Mouse (Mus musculus) spleen, adult 2 months (tissue): ENCODE results near the gene Ttc39d. TPM values are rescaled to one million over a fixed set of nuclear protein-coding genes. Genes with fewer than 3 reads are reported as not detected.
"Not testable (repeated sequence)": the region's sequence is repeated elsewhere in the genome, so short reads cannot be mapped to it uniquely, and the experiment has no call there.

Experiments
- DNase-seq, 2 experiments: peaks; one replicate each; pipeline versions ENCODE4 v3.0.0 to v3.0.0-alpha.2; 2012 to 2021; ENCODE audit warnings: low spot score in 2 of 2, low read depth in 1 of 2
- H3K27ac ChIP-seq: fragments of 200-500 bp; 2 replicates; pipeline ENCODE4 v1.5.1; 2012; ENCODE audit warnings: low read length, inconsistent platforms; ENCODE audit not compliant: insufficient read depth
- H3K27me3 ChIP-seq: fragments of 200-500 bp; 2 replicates; pipeline ENCODE4 v1.6.1; 2012; ENCODE audit warnings: mild to moderate bottlenecking, moderate library complexity, low read length, inconsistent platforms; ENCODE audit not compliant: control insufficient read depth, insufficient read depth
- H3K36me3 ChIP-seq: fragments of 200-500 bp; 2 replicates; pipeline ENCODE4 v1.6.1; 2012; ENCODE audit warnings: mild to moderate bottlenecking, low read length, inconsistent platforms; ENCODE audit not compliant: control insufficient read depth, insufficient read depth
- H3K4me1 ChIP-seq: fragments of 200-500 bp; 2 replicates; pipeline ENCODE4 v1.6.1; 2011; ENCODE audit warnings: inconsistent platforms; ENCODE audit not compliant: control insufficient read depth, insufficient read depth, insufficient read length
- H3K4me3 ChIP-seq: fragments of 200-500 bp; 2 replicates; pipeline ENCODE4 v1.5.1; 2011; ENCODE audit warnings: mild to moderate bottlenecking, inconsistent platforms; ENCODE audit not compliant: insufficient read depth, insufficient read length; ENCODE audit errors: extremely low read depth
- CTCF ChIP-seq: fragments of 200-500 bp; IDR thresholded peaks from 2 replicates; pipeline ENCODE4 v1.5.1; 2011; ENCODE audit warnings: mild to moderate bottlenecking, inconsistent platforms; ENCODE audit not compliant: insufficient read depth, insufficient read length, insufficient replicate concordance; ENCODE audit errors: extremely low read depth
- POLR2A ChIP-seq: fragments of 200-500 bp; IDR thresholded peaks from 2 replicates; pipeline ENCODE4 v1.6.1; 2011; ENCODE audit warnings: low read depth, low read length, inconsistent platforms
- WGBS: fragments of 180-500 bp; shearing (Covaris S2); methylation state at CpG from one replicate; pipeline ENCODE4 v1.1.7; 2018; 5-methylcytosine and 5-hydroxymethylcytosine counted together
- polyA plus RNA-seq: library from polyadenylated mRNA; depleted of rRNA; stranded (reverse); fragments of >200 nt; gene quantifications from 2 replicates; pipeline ENCODE4 v1.2.3, GENCODE M21; 2012

The Ttc39d gene
- polyA plus RNA-seq, 1 experiment: not detected

DNA sequence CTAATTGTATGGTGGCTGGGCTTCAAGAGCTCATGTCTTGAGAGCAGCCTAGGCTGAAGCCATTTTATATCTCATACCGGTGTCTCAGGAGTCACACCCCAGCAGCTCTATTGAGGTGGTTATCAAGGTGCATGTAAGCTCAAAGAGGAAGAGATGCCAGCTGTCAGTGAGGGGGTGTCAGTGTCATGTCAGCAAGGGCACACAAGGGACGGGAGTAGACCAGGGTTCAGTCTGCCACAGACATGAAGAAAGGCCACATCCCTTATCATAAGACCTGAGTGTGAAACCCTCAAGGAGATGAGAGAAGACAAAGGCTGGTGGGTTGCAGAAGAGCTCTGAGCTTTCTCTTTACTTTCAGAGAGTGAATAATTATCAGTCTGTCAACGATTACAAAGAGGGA lies 33.1 kb upstream of the Ttc39d start:
- Histone ChIP-seq H3K4me1 (peaks cover 8% of the 10 kb centered on the region; the same call in 1 of the 2 replicates), H3K27ac (no peak overlapping the region), H3K4me3 (no peak overlapping the region), H3K36me3 (no peaks in the 10 kb centered on the region), H3K27me3 (no peaks in the 10 kb centered on the region)
- peak in 1 of 2 experiments; percentile 27 for DNase-seq
- 36% methylated on average over 3 of the region's 3 CpGs for WGBS
- TF ChIP-seq CTCF: no peak
- TF ChIP-seq POLR2A: no peak

DNA sequence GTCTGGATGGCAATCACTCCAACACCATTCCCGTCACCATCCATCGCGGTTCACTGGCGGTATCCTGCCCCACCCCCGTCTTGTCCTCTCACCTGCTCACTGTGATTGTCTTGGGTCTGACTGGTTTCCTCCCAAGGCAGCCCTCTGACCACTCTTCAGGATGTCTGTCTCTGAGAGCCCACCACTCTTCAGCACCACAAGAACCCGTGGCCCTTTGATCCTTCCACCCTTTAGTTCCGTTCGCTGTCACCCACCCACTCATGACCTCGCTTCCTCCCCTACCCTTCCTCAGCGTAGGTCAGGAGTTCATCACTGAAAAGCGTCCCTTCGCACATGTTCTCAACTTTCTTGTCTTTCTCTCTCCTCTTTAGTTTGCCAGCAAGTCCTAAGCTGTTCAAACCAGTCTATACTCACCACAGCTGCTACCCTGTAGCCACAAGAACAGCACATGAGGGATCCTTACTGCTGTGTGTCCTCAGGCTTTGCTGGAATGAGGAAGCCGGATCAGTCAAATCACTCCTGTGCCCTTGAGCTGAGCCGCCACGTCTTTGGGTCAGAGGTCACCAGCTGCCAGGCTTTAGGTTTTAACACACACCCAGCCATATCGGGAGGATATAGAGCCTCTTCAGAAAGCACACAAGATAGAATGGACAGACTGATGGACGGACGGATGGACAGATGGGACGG lies 32.4 kb upstream of the Ttc39d start:
- TF ChIP-seq POLR2A: no peak
- TF ChIP-seq CTCF: no peak
- peak in 1 of 2 experiments; percentile 10 for DNase-seq
- Histone ChIP-seq H3K4me1 (peaks cover 8% of the 10 kb centered on the region; the same call in 1 of the 2 replicates), H3K36me3 (no peaks in the 10 kb centered on the region), H3K27ac (peak overlapping the region; percentile 19), H3K4me3 (peak overlapping the region; percentile 35), H3K27me3 (no peaks in the 10 kb centered on the region)
- WGBS: 38% methylated on average over 19 of the region's 19 CpGs

DNA sequence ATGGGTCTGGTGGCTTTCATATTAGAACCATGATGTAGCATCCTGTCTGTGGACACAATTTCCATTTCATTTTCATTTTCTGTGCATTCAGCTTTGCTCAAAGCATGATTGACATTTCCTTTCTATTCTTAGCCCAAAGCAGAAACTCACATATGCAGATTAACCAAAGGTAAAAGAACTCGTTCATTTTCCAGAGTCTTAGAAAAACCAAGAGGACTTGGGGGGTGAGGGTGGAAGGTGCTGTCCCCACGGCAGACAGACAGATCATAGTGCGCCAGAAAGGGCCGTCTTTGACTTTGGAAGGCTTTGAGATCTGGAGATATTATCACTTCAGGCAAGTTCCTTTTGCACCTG lies 31.9 kb upstream of the Ttc39d start:
- DNase-seq: no peak
- Histone ChIP-seq H3K4me3 (peak overlapping the region; percentile 35), H3K27ac (peak overlapping the region; percentile 19), H3K4me1 (peaks cover 8% of the 10 kb centered on the region; the same call in 1 of the 2 replicates), H3K27me3 (no peaks in the 10 kb centered on the region), H3K36me3 (no peaks in the 10 kb centered on the region)
- 16% methylated on average over 4 of the region's 4 CpGs for WGBS
- TF ChIP-seq POLR2A (no peak), CTCF (no peak)

DNA sequence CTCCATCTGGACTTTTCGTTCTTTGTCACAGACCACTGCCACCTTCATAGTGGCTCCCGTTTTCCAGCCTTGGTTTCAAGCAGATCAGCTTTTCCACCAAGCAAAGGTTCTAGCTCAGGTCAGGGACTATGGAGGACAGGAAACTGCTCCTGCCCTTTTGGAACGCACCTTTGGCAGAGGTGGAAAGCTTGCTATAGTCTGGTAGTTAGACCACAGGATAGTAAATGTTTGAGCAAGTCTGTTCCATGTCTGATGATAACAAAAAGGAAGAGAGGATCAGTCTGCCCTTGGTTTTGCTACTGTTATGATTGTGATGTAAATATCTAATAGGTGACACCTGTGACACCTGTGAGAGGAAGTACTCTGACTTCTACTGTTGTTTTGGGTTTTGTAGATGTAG lies 31.3 kb upstream of the Ttc39d start:
- no peak for TF ChIP-seq POLR2A
- TF ChIP-seq CTCF: no peak
- no peak for DNase-seq
- Histone ChIP-seq H3K4me1 (peaks cover 8% of the 10 kb centered on the region; the same call in 1 of the 2 replicates), H3K4me3 (no peak overlapping the region), H3K27ac (no peak overlapping the region), H3K36me3 (no peaks in the 10 kb centered on the region), H3K27me3 (no peaks in the 10 kb centered on the region)
- WGBS: 78% methylated on average over 3 of the region's 3 CpGs

DNA sequence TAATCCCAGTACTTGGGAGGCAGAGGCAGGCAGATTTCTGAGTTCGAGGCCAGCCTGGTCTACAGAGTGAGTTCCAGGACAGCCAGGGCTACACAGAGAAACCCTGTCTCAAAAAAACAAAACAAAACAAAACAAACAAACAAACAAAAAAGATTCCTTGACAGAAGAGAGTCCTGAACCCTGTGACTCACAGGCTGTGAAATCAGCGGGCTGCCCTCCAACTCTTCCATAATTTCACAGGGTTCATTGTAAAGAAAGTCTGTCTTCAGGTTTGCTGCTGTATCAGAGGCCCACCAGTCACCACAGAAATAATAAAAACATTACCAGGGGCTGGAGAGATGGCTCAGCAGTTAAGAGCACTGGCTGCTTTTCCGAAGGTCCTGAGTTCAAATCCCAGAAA lies 28.4 kb upstream of the Ttc39d start:
- not testable (repeated sequence) for DNase-seq, H3K4me1 ChIP-seq, H3K27ac ChIP-seq, H3K4me3 ChIP-seq, H3K36me3 ChIP-seq, H3K27me3 ChIP-seq
- 93% methylated on average over 3 of the region's 3 CpGs for WGBS

DNA sequence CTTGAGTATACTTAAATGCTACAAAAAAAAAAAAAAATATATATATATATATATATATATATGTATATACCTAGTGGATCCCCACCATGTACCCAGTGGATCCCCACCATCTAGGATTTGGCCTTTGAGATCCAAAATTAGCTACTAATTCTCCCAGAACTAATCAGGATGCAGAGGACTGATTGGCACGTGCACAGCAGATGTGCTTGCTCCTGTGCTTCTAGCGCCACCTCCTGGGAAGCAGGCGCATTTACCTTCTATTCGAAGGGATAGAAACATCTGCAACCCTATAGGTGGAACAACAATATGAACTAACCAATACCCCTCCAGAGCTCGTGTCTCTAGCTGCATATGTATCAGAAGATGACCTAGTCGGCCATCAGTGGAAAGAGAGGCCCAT lies 27.3 kb upstream of the Ttc39d start:
- WGBS: under 1% methylated on average over 6 of the region's 6 CpGs
- Histone ChIP-seq H3K4me3 (no peak overlapping the region), H3K4me1 (peaks cover 2% of the 10 kb centered on the region; the same call in 1 of the 2 replicates), H3K36me3 (no peaks in the 10 kb centered on the region), H3K27me3 (no peaks in the 10 kb centered on the region), H3K27ac (no peak overlapping the region)
- TF ChIP-seq CTCF (peak; percentile 93; the same call in 1 of the 2 replicates), POLR2A (no peak)
- peak; percentile 50 to 73 for DNase-seq

DNA sequence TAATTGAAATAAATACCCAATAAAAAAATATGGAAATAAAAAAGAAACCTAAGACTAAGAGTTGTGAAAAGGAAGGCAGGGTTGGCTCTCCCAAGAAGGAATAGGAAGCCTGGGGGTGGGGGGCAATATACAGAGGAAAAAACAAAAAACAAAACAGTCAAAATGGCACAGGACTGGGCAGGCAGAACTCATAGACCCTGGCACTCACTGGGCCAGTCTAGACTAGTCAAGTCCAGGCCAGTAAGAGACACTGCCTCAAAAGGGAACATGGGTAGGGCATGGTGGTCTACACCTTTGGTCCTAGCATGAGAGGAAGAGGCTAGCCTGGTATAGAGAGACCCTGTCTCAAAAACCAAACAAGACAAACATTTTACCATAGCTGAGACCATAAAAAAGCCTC lies 26.8 kb upstream of the Ttc39d start:
- Histone ChIP-seq H3K36me3 (no peaks in the 10 kb centered on the region), H3K4me1 (no peaks in the 10 kb centered on the region; the same call in 1 of the 2 replicates), H3K27ac (no peak overlapping the region), H3K4me3 (no peak overlapping the region), H3K27me3 (no peaks in the 10 kb centered on the region)
- TF ChIP-seq CTCF: no peak
- no peak for TF ChIP-seq POLR2A
- no peak for DNase-seq
